Mouse (Mus musculus) C2C12 (cell line): ENCODE measurements around the gene Ldha.

Source experiments
- CEBPB ChIP-seq: IDR thresholded peaks from one replicate; pipeline ENCODE4 v1.6.1; 2011; ENCODE audit warnings: low read depth, mild to moderate bottlenecking, control low read depth, moderate library complexity
- CTCF ChIP-seq: IDR thresholded peaks from one replicate; pipeline ENCODE4 v1.5.1; 2011; ENCODE audit not compliant: control insufficient read depth, insufficient read depth, insufficient read length
- MAX ChIP-seq: IDR thresholded peaks from one replicate; pipeline ENCODE4 v1.6.1; 2011; ENCODE audit warnings: mild to moderate bottlenecking, control low read depth
- MYOD1 ChIP-seq: IDR thresholded peaks from one replicate; pipeline ENCODE4 v1.6.1; 2011; ENCODE audit warnings: low read depth; ENCODE audit not compliant: control insufficient read depth, insufficient read length
- MYOG ChIP-seq: IDR thresholded peaks from one replicate; pipeline ENCODE4 v1.6.1; 2011; ENCODE audit not compliant: control insufficient read depth, insufficient read length; ENCODE audit errors: extremely low read depth
- USF1 ChIP-seq: IDR thresholded peaks from one replicate; pipeline ENCODE4 v1.6.1; 2011; ENCODE audit warnings: low read depth, mild to moderate bottlenecking, control low read depth, moderate library complexity

DNA sequence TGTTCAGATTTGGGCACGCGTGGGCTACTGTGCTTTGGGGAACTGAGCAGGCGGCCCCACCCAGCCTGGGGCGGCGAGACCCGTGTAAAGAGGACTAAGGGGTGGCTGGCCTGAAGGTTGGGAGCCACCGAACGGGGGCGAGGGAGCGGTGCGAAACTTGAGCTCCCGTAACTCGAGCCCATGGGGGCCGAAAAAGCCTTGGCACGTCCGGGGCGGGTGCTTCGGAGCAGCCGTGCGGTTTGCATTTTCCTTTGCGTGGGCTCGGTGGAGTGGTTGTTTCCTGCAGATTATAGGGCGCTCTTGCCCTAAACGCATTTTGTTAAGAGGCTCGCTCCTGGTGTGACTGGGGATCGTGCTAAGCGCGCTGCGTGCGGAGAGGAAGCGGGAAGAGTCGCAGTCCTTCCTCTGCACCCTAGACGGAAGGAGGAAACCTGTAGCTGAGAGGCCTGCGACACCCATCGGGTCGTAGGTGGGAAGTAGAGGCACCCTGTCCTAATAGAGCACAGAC is 4.8 kb downstream of the Ldha start:
- TF ChIP-seq MAX (no peak), CTCF (no peak), CEBPB (no peak), USF1 (no peak), MYOG (no peak), MYOD1 (no peak)
